Mouse (Mus musculus) CD8-positive naive resting alpha-beta T cell, adult 2 months (primary cell): Measurements from ENCODE around the gene Gpr18.
"Not testable (repeated sequence)": the region's sequence is repeated elsewhere in the genome, so short reads cannot be mapped to it uniquely, and the experiment has no call there.

Experiments used
- DNase-seq, 2 experiments: peaks; one replicate each; pipeline ENCODE4 v3.0.0; 2022; ENCODE audit warnings: low read depth in 2 of 2, low spot score in 2 of 2

Gpr18 gene

GRCm38 (mm10) chr14:121894511-121895135, 21.0 kb downstream of the Gpr18 start:
- no peak for DNase-seq

GRCm38 (mm10) chr14:121893747-121894146, 21.8 kb downstream of the Gpr18 start:
- DNase-seq, result no peak

GRCm38 (mm10) chr14:121884150-121884797, 31.3 kb downstream of the Gpr18 start:
- DNase-seq, result no peak

GRCm38 (mm10) chr14:121881211-121881610, 34.4 kb downstream of the Gpr18 start:
- DNase-seq, result peak; percentile 37 to 51

- DNase-seq, result peak; percentile 68 to 69
Measured at GRCm38 (mm10) chr14:121879266-121879840, 36.2 kb downstream of the Gpr18 start.

- DNase-seq, result peak in 1 of 2 experiments; percentile 27
Measured at GRCm38 (mm10) chr14:121878859-121879206, 36.7 kb downstream of the Gpr18 start.

- peak; percentile 97 to 98 for DNase-seq
Measured at GRCm38 (mm10) chr14:121878176-121878858, 37.3 kb downstream of the Gpr18 start, which contains the start of gene Ubac2. Gene Ubac2 (plus strand): TSS chr14:121878620.

- DNase-seq, result no peak
Measured at GRCm38 (mm10) chr14:121877640-121878039, 37.9 kb downstream of the Gpr18 start.

- no peak for DNase-seq
Measured at GRCm38 (mm10) chr14:121876860-121877259, 38.7 kb downstream of the Gpr18 start.

GRCm38 (mm10) chr14:121876190-121876589, 39.4 kb downstream of the Gpr18 start:
- DNase-seq, result not testable (repeated sequence)

GRCm38 (mm10) chr14:121873646-121874045, 41.9 kb downstream of the Gpr18 start:
- DNase-seq, result no peak

- no peak for DNase-seq
Measured at GRCm38 (mm10) chr14:121873172-121873571, 42.4 kb downstream of the Gpr18 start.

GRCm38 (mm10) chr14:121872760-121873159, 42.8 kb downstream of the Gpr18 start:
- no peak for DNase-seq

GRCm38 (mm10) chr14:121869111-121869510, 46.5 kb downstream of the Gpr18 start:
- DNase-seq, result no peak

GRCm38 (mm10) chr14:121866574-121866973, 49.0 kb downstream of the Gpr18 start:
- DNase-seq, result no peak

GRCm38 (mm10) chr14:121865162-121865561, 50.4 kb downstream of the Gpr18 start:
- DNase-seq, result peak; percentile 68 to 83
